Mouse (Mus musculus): ENCODE data around the gene Chchd6. TPM values are rescaled to one million over a fixed set of nuclear protein-coding genes. Genes with fewer than 3 reads are reported as not detected.

The Chchd6 gene
- polyA plus RNA-seq, 1 experiment from 2014 or later: 145 TPM

GRCm38 (mm10) chr6:89614596-89615372 lies 19.3 kb upstream of the Chchd6 start:
- WGBS: 66% methylated on average over 7 of the region's 7 CpGs
- Histone ChIP-seq H3K4me1 (peaks cover 28% of the 10 kb centered on the region), H3K27ac (replicated peaks) (peak overlapping the region; percentile 93), H3K4me2 (replicated peaks) (no peak overlapping the region), H3K4me3 (no peak overlapping the region), H3K9ac (replicated peaks) (no peak overlapping the region), H3K9me3 (no peaks in the 10 kb centered on the region), H3K27me3 (no peaks in the 10 kb centered on the region), H3K36me3 (no peaks in the 10 kb centered on the region)
- no peak for ATAC-seq (replicated peaks)

GRCm38 (mm10) chr6:89614107-89614471 lies 18.6 kb upstream of the Chchd6 start:
- 16% methylated on average over 2 of the region's 2 CpGs for WGBS
- Histone ChIP-seq H3K27me3 (no peaks in the 10 kb centered on the region), H3K4me1 (peaks cover 28% of the 10 kb centered on the region), H3K36me3 (no peaks in the 10 kb centered on the region), H3K27ac (replicated peaks) (peak overlapping the region; percentile 93), H3K9ac (replicated peaks) (peak overlapping the region; percentile 20), H3K9me3 (no peaks in the 10 kb centered on the region), H3K4me3 (no peak overlapping the region), H3K4me2 (replicated peaks) (no peak overlapping the region)
- ATAC-seq (replicated peaks): peak; percentile 45

- Histone ChIP-seq H3K9me3 (no peaks in the 10 kb centered on the region), H3K27me3 (no peaks in the 10 kb centered on the region), H3K9ac (replicated peaks) (peak overlapping the region; percentile 34), H3K4me3 (no peak overlapping the region), H3K4me1 (peaks cover 28% of the 10 kb centered on the region), H3K36me3 (no peaks in the 10 kb centered on the region), H3K27ac (replicated peaks) (peak overlapping the region; percentile 93), H3K4me2 (replicated peaks) (peak overlapping the region; percentile 22; the same call in 1 of the 2 replicates)
- 22% methylated on average over 15 of the region's 15 CpGs for WGBS
- ATAC-seq (replicated peaks): peak; percentile 97
Measured at GRCm38 (mm10) chr6:89613336-89614106, 18.1 kb upstream of the Chchd6 start.

GRCm38 (mm10) chr6:89607999-89608398 lies 12.5 kb upstream of the Chchd6 start:
- 48% methylated on average over 4 of the region's 4 CpGs for WGBS
- no peak for ATAC-seq (replicated peaks)
- Histone ChIP-seq H3K4me3 (no peak overlapping the region), H3K36me3 (no peaks in the 10 kb centered on the region), H3K27ac (replicated peaks) (no peak overlapping the region), H3K27me3 (no peaks in the 10 kb centered on the region), H3K4me2 (replicated peaks) (no peak overlapping the region), H3K9ac (replicated peaks) (no peak overlapping the region), H3K4me1 (peaks cover 1% of the 10 kb centered on the region), H3K9me3 (no peaks in the 10 kb centered on the region)

GRCm38 (mm10) chr6:89606096-89606495 lies 10.6 kb upstream of the Chchd6 start:
- 71% methylated on average over 3 of the region's 3 CpGs for WGBS
- Histone ChIP-seq H3K27ac (replicated peaks) (no peak overlapping the region), H3K9me3 (no peaks in the 10 kb centered on the region), H3K27me3 (no peaks in the 10 kb centered on the region), H3K36me3 (no peaks in the 10 kb centered on the region), H3K9ac (replicated peaks) (no peak overlapping the region), H3K4me2 (replicated peaks) (no peak overlapping the region), H3K4me3 (no peak overlapping the region), H3K4me1 (no peaks in the 10 kb centered on the region)
- no peak for ATAC-seq (replicated peaks)

- no peak overlapping the region for H3K4me3 ChIP-seq
- no peaks in the 10 kb centered on the region for H3K27me3 ChIP-seq
- 88% methylated on average over 1 of the region's 1 CpGs for WGBS
- no peak overlapping the region for H3K27ac ChIP-seq (replicated peaks)
- no peaks in the 10 kb centered on the region for H3K9me3 ChIP-seq
- H3K9ac ChIP-seq (replicated peaks): no peak overlapping the region
- no peak overlapping the region for H3K4me2 ChIP-seq (replicated peaks)
- peaks cover 16% of the 10 kb centered on the region for H3K4me1 ChIP-seq
- ATAC-seq (replicated peaks): no peak
- no peaks in the 10 kb centered on the region for H3K36me3 ChIP-seq
Measured at GRCm38 (mm10) chr6:89596510-89596909, 1.1 kb upstream of the Chchd6 start.

- H3K27ac ChIP-seq (replicated peaks): no peak overlapping the region
- H3K4me3 ChIP-seq: peak overlapping the region; percentile 70
- H3K27me3 ChIP-seq: no peaks in the 10 kb centered on the region
- no peak overlapping the region for H3K9ac ChIP-seq (replicated peaks)
- no peaks in the 10 kb centered on the region for H3K9me3 ChIP-seq
- H3K4me2 ChIP-seq (replicated peaks): peak overlapping the region; percentile 59
- peaks cover 16% of the 10 kb centered on the region for H3K4me1 ChIP-seq
- 23% methylated on average over 5 of the region's 5 CpGs for WGBS
- H3K36me3 ChIP-seq: no peaks in the 10 kb centered on the region
- peak; percentile 58 for ATAC-seq (replicated peaks)
Measured at GRCm38 (mm10) chr6:89595777-89596146, 310 bp upstream of the Chchd6 start.

- WGBS: 63% methylated on average over 3 of the region's 3 CpGs
Measured at GRCm38 (mm10) chr6:89592016-89592415, 3.4 kb downstream of the Chchd6 start.

GRCm38 (mm10) chr6:89591531-89591930 lies 3.9 kb downstream of the Chchd6 start:
- Histone ChIP-seq H3K27ac (replicated peaks) (no peak overlapping the region), H3K9me3 (no peaks in the 10 kb centered on the region), H3K27me3 (no peaks in the 10 kb centered on the region), H3K9ac (replicated peaks) (no peak overlapping the region), H3K4me2 (replicated peaks) (no peak overlapping the region), H3K4me3 (no peak overlapping the region), H3K36me3 (no peaks in the 10 kb centered on the region), H3K4me1 (peaks cover 16% of the 10 kb centered on the region)
- 71% methylated on average over 3 of the region's 3 CpGs for WGBS
- ATAC-seq (replicated peaks): no peak

More at GRCm38 (mm10) chr6:89592016-89592415, 3.4 kb downstream of the Chchd6 start:
- Histone ChIP-seq H3K27me3 (no peaks in the 10 kb centered on the region), H3K4me2 (replicated peaks) (no peak overlapping the region), H3K9me3 (no peaks in the 10 kb centered on the region), H3K27ac (replicated peaks) (peak overlapping the region; percentile 34; the same call in 1 of the 2 replicates), H3K4me1 (peaks cover 16% of the 10 kb centered on the region), H3K4me3 (no peak overlapping the region), H3K9ac (replicated peaks) (no peak overlapping the region), H3K36me3 (no peaks in the 10 kb centered on the region)
- no peak for ATAC-seq (replicated peaks)

- no peak; the same call in 1 of the 2 replicates for ATAC-seq (replicated peaks)
- H3K27ac ChIP-seq (replicated peaks): peak overlapping the region; percentile 44; the same call in 1 of the 2 replicates
- no peaks in the 10 kb centered on the region for H3K27me3 ChIP-seq
Measured at GRCm38 (mm10) chr6:89585696-89586095, 9.8 kb downstream of the Chchd6 start.

GRCm38 (mm10) chr6:89584634-89585409 lies 10.6 kb downstream of the Chchd6 start:
- Histone ChIP-seq H3K4me3 (no peak overlapping the region), H3K4me2 (replicated peaks) (no peak overlapping the region), H3K9me3 (no peaks in the 10 kb centered on the region), H3K27me3 (no peaks in the 10 kb centered on the region), H3K36me3 (no peaks in the 10 kb centered on the region), H3K27ac (replicated peaks) (0 out of 2 replicates have a peak overlapping the region, but pooled peaks have one; percentile 25), H3K4me1 (peaks cover 17% of the 10 kb centered on the region), H3K9ac (replicated peaks) (no peak overlapping the region)
- ATAC-seq (replicated peaks): peak; percentile 87
- 13% methylated on average over 5 of the region's 5 CpGs for WGBS

More at GRCm38 (mm10) chr6:89585696-89586095, 9.8 kb downstream of the Chchd6 start:
- Histone ChIP-seq H3K4me2 (replicated peaks) (no peak overlapping the region), H3K4me3 (no peak overlapping the region), H3K9ac (replicated peaks) (no peak overlapping the region), H3K4me1 (peaks cover 17% of the 10 kb centered on the region), H3K36me3 (no peaks in the 10 kb centered on the region), H3K9me3 (no peaks in the 10 kb centered on the region)

- H3K36me3 ChIP-seq: no peaks in the 10 kb centered on the region
- WGBS: 90% methylated on average over 3 of the region's 3 CpGs
- H3K27ac ChIP-seq (replicated peaks): no peak overlapping the region
- no peak overlapping the region for H3K9ac ChIP-seq (replicated peaks)
- H3K4me3 ChIP-seq: no peak overlapping the region
- no peak overlapping the region for H3K4me2 ChIP-seq (replicated peaks)
- H3K27me3 ChIP-seq: no peaks in the 10 kb centered on the region
- H3K9me3 ChIP-seq: no peaks in the 10 kb centered on the region
- ATAC-seq (replicated peaks): no peak
- peaks cover 17% of the 10 kb centered on the region for H3K4me1 ChIP-seq
Measured at GRCm38 (mm10) chr6:89583170-89583569, 12.3 kb downstream of the Chchd6 start.

All from forebrain, embryonic 15.5 days (tissue).